Mouse (Mus musculus): Measurements from ENCODE around the gene Rab19.

DNA sequence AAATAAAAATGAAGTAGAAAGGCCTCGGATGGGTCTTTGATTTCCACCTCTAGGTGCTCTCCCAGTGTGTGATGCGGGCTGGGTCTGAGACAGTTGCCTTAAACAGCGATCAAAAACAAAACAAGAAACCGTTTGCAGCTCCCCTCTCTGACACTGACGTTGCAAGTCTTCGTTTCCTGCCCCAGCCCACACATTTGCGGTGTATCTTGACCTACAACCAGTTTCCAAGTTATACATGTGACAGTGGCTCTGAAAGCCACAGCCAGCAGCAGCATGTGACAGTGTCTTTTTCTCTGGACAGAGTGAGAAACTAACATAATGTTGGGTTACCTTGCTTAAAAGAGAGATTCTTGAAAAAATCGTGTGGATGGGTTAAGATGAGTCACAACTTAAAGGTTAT is 1.2 kb upstream of the Rab19 start:
- TF ChIP-seq CTCF (IDR thresholded peaks at IDR 0.05), result no peak
- TF ChIP-seq EP300 (IDR thresholded peaks at IDR 0.05), result no peak
